Mouse (Mus musculus): ENCODE data around the gene 3110021N24Rik. TPM values are rescaled to one million over a fixed set of nuclear protein-coding genes. Genes with fewer than 3 reads are reported as not detected.
"Not testable (repeated sequence)": the region's sequence is repeated elsewhere in the genome, so short reads cannot be mapped to it uniquely, and the experiment has no call there.

Gene 3110021N24Rik
- polyA plus RNA-seq (2015; fragmentation: Nextera tagmentation; extraction: Ambion mirVana) = 0.90 and 1.3 TPM in 2 replicates

GRCm38 (mm10) chr4:108719349-108719748 lies at the start of gene 3110021N24Rik:
TSS of gene 3110021N24Rik (plus strand) at chr4:108719649.
- H3K27me3 ChIP-seq (replicated peaks; ENCODE audit: control insufficient read depth, insufficient read depth, low read length) = no peaks in the 10 kb centered on the region
- no peak within 1 kb of the TSS for H3K4me3 ChIP-seq (ENCODE audit: low read length)
- no peaks in the 10 kb centered on the region for H3K9me3 ChIP-seq (ENCODE audit: control insufficient read depth, low read length)
- H3K4me2 ChIP-seq (ENCODE audit: low read length) = no peak within 1 kb of the TSS
- no peak within 1 kb of the TSS for H3K9ac ChIP-seq (ENCODE audit: low read depth, low read length)
- H3K27ac ChIP-seq (ENCODE audit: low read depth, low read length) = no peak within 1 kb of the TSS
- no peaks in the 10 kb centered on the region for H3K4me1 ChIP-seq (ENCODE audit: control insufficient read depth, insufficient read depth, low read depth, low read length)
- WGBS = 85% methylated on average over 5 of the region's 5 CpGs
- peaks cover 2% of the 10 kb centered on the region; the same call in 1 of the 2 replicates for H3K36me3 ChIP-seq (ENCODE audit: control insufficient read depth, insufficient read depth, low read length)
- ATAC-seq = no peak

- 59% methylated on average over 3 of the region's 3 CpGs for WGBS
- Histone ChIP-seq H3K27me3 (replicated peaks; ENCODE audit: control insufficient read depth, insufficient read depth, low read length) (no peaks in the 10 kb centered on the region), H3K4me3 (ENCODE audit: low read length) (no peak overlapping the region), H3K36me3 (ENCODE audit: control insufficient read depth, insufficient read depth, low read length) (peaks cover 3% of the 10 kb centered on the region), H3K9ac (ENCODE audit: low read depth, low read length) (no peak overlapping the region), H3K4me2 (ENCODE audit: low read length) (no peak overlapping the region), H3K27ac (ENCODE audit: low read depth, low read length) (no peak overlapping the region), H3K4me1 (ENCODE audit: control insufficient read depth, insufficient read depth, low read depth, low read length) (no peaks in the 10 kb centered on the region), H3K9me3 (ENCODE audit: control insufficient read depth, low read length) (no peaks in the 10 kb centered on the region)
- no peak for ATAC-seq
Observed at GRCm38 (mm10) chr4:108686156-108686555, 33.3 kb upstream of the 3110021N24Rik start.

- 95% methylated on average over 6 of the region's 7 CpGs for WGBS
Observed at GRCm38 (mm10) chr4:108687098-108687497, 32.4 kb upstream of the 3110021N24Rik start.

GRCm38 (mm10) chr4:108690479-108690878 lies 29.0 kb upstream of the 3110021N24Rik start:
- Histone ChIP-seq H3K27ac (ENCODE audit: low read depth, low read length) (no peak overlapping the region), H3K4me2 (ENCODE audit: low read length) (no peak overlapping the region), H3K4me3 (ENCODE audit: low read length) (no peak overlapping the region), H3K4me1 (ENCODE audit: control insufficient read depth, insufficient read depth, low read depth, low read length) (no peaks in the 10 kb centered on the region), H3K9ac (ENCODE audit: low read depth, low read length) (no peak overlapping the region), H3K9me3 (ENCODE audit: control insufficient read depth, low read length) (no peaks in the 10 kb centered on the region), H3K27me3 (replicated peaks; ENCODE audit: control insufficient read depth, insufficient read depth, low read length) (no peaks in the 10 kb centered on the region), H3K36me3 (ENCODE audit: control insufficient read depth, insufficient read depth, low read length) (peaks cover 6% of the 10 kb centered on the region)
- WGBS = 98% methylated on average over 3 of the region's 3 CpGs
- ATAC-seq = no peak

More at GRCm38 (mm10) chr4:108687098-108687497, 32.4 kb upstream of the 3110021N24Rik start:
- H3K36me3 ChIP-seq (ENCODE audit: control insufficient read depth, insufficient read depth, low read length); ATAC-seq; H3K9ac ChIP-seq (ENCODE audit: low read depth, low read length); H3K27me3 ChIP-seq (replicated peaks; ENCODE audit: control insufficient read depth, insufficient read depth, low read length); H3K9me3 ChIP-seq (ENCODE audit: control insufficient read depth, low read length); H3K4me1 ChIP-seq (ENCODE audit: control insufficient read depth, insufficient read depth, low read depth, low read length); H3K4me3 ChIP-seq (ENCODE audit: low read length); H3K4me2 ChIP-seq (ENCODE audit: low read length); H3K27ac ChIP-seq (ENCODE audit: low read depth, low read length): not testable (repeated sequence)

GRCm38 (mm10) chr4:108691469-108691868 lies 28.0 kb upstream of the 3110021N24Rik start:
- Histone ChIP-seq H3K4me3 (ENCODE audit: low read length) (no peak overlapping the region), H3K4me1 (ENCODE audit: control insufficient read depth, insufficient read depth, low read depth, low read length) (no peaks in the 10 kb centered on the region), H3K9me3 (ENCODE audit: control insufficient read depth, low read length) (no peaks in the 10 kb centered on the region), H3K9ac (ENCODE audit: low read depth, low read length) (no peak overlapping the region), H3K36me3 (ENCODE audit: control insufficient read depth, insufficient read depth, low read length) (peaks cover 6% of the 10 kb centered on the region), H3K27ac (ENCODE audit: low read depth, low read length) (no peak overlapping the region), H3K4me2 (ENCODE audit: low read length) (no peak overlapping the region), H3K27me3 (replicated peaks; ENCODE audit: control insufficient read depth, insufficient read depth, low read length) (no peaks in the 10 kb centered on the region)
- no peak for ATAC-seq

GRCm38 (mm10) chr4:108696934-108697333 lies 22.5 kb upstream of the 3110021N24Rik start:
- Histone ChIP-seq H3K4me2 (ENCODE audit: low read length) (no peak overlapping the region), H3K4me1 (ENCODE audit: control insufficient read depth, insufficient read depth, low read depth, low read length) (no peaks in the 10 kb centered on the region), H3K36me3 (ENCODE audit: control insufficient read depth, insufficient read depth, low read length) (no peaks in the 10 kb centered on the region), H3K9ac (ENCODE audit: low read depth, low read length) (no peak overlapping the region), H3K27ac (ENCODE audit: low read depth, low read length) (no peak overlapping the region), H3K4me3 (ENCODE audit: low read length) (no peak overlapping the region), H3K9me3 (ENCODE audit: control insufficient read depth, low read length) (no peaks in the 10 kb centered on the region), H3K27me3 (replicated peaks; ENCODE audit: control insufficient read depth, insufficient read depth, low read length) (no peaks in the 10 kb centered on the region)
- 58% methylated on average over 3 of the region's 3 CpGs for WGBS
- ATAC-seq = no peak

- H3K36me3 ChIP-seq (ENCODE audit: control insufficient read depth, insufficient read depth, low read length) = 0 out of 2 replicates have a peak, but pooled peaks cover 2% of the 10 kb centered on the region
- H3K4me2 ChIP-seq (ENCODE audit: low read length) = no peak overlapping the region
- WGBS = 83% methylated on average over 5 of the region's 5 CpGs
- no peak overlapping the region for H3K27ac ChIP-seq (ENCODE audit: low read depth, low read length)
- H3K4me1 ChIP-seq (ENCODE audit: control insufficient read depth, insufficient read depth, low read depth, low read length) = no peaks in the 10 kb centered on the region
- ATAC-seq = no peak
- no peak overlapping the region for H3K9ac ChIP-seq (ENCODE audit: low read depth, low read length)
- H3K27me3 ChIP-seq (replicated peaks; ENCODE audit: control insufficient read depth, insufficient read depth, low read length) = no peaks in the 10 kb centered on the region
- H3K4me3 ChIP-seq (ENCODE audit: low read length) = no peak overlapping the region
- no peaks in the 10 kb centered on the region for H3K9me3 ChIP-seq (ENCODE audit: control insufficient read depth, low read length)
Observed at GRCm38 (mm10) chr4:108708209-108708608, 11.2 kb upstream of the 3110021N24Rik start.

GRCm38 (mm10) chr4:108721245-108721784 lies 1.9 kb downstream of the 3110021N24Rik start:
- H3K27ac ChIP-seq (ENCODE audit: low read depth, low read length) = no peak overlapping the region
- no peak overlapping the region for H3K4me3 ChIP-seq (ENCODE audit: low read length)
- H3K27me3 ChIP-seq (replicated peaks; ENCODE audit: control insufficient read depth, insufficient read depth, low read length) = no peaks in the 10 kb centered on the region
- no peak overlapping the region for H3K9ac ChIP-seq (ENCODE audit: low read depth, low read length)
- 86% methylated on average over 3 of the region's 3 CpGs for WGBS
- H3K4me2 ChIP-seq (ENCODE audit: low read length) = no peak overlapping the region
- no peaks in the 10 kb centered on the region for H3K9me3 ChIP-seq (ENCODE audit: control insufficient read depth, low read length)
- no peaks in the 10 kb centered on the region for H3K4me1 ChIP-seq (ENCODE audit: control insufficient read depth, insufficient read depth, low read depth, low read length)
- H3K36me3 ChIP-seq (ENCODE audit: control insufficient read depth, insufficient read depth, low read length) = peaks cover 7% of the 10 kb centered on the region; the same call in 1 of the 2 replicates
- no peak for ATAC-seq

GRCm38 (mm10) chr4:108724102-108724501 lies 4.7 kb downstream of the 3110021N24Rik start:
- Histone ChIP-seq H3K4me2 (ENCODE audit: low read length) (no peak overlapping the region), H3K27me3 (replicated peaks; ENCODE audit: control insufficient read depth, insufficient read depth, low read length) (no peaks in the 10 kb centered on the region), H3K9me3 (ENCODE audit: control insufficient read depth, low read length) (no peaks in the 10 kb centered on the region), H3K4me1 (ENCODE audit: control insufficient read depth, insufficient read depth, low read depth, low read length) (no peaks in the 10 kb centered on the region), H3K27ac (ENCODE audit: low read depth, low read length) (no peak overlapping the region), H3K4me3 (ENCODE audit: low read length) (no peak overlapping the region), H3K36me3 (ENCODE audit: control insufficient read depth, insufficient read depth, low read length) (peaks cover 4% of the 10 kb centered on the region; the same call in 1 of the 2 replicates), H3K9ac (ENCODE audit: low read depth, low read length) (no peak overlapping the region)
- no peak for ATAC-seq
- WGBS = over 99% methylated on average over 2 of the region's 2 CpGs

All from hindbrain, embryonic 16.5 days (tissue).